Mouse (Mus musculus): ENCODE measurements at regions not wholly inside any gene's neighbourhood (a gene's known extent, or its start where the extent isn't known, plus 50 kb on each side); places are given as distances from the start of the nearest gene placed in this dataset.

- TF ChIP-seq CTCF (IDR thresholded peaks at IDR 0.05; ENCODE audit: borderline replicate concordance, control insufficient read depth, extremely low read depth, insufficient read depth, low read length, poor library complexity) (no peak), POLR2A (IDR thresholded peaks at IDR 0.05; ENCODE audit: control insufficient read depth, extremely low read depth, insufficient read depth, low read length, poor library complexity) (no peak)
Measured at GRCm38 (mm10) chr13:28805302-28805701, 148.2 kb downstream of the Sox4 start.

Data from thymus, adult 2 months (tissue).